Mouse (Mus musculus) layer of hippocampus, adult 2 months (tissue): ENCODE measurements around the gene Chmp4b. TPM values are rescaled to one million over a fixed set of nuclear protein-coding genes. Genes with fewer than 3 reads are reported as not detected.

Experiments
- DNase-seq, 2 experiments: peaks; one replicate each; pipeline ENCODE4 v3.0.0; 2022; ENCODE audit warnings: low spot score in 2 of 2
- H3K27ac ChIP-seq: fragments of 200-600 bp; 2 replicates; pipeline ENCODE4 v1.8.1; 2022
- H3K4me3 ChIP-seq: fragments of 200-600 bp; 2 replicates; pipeline ENCODE4 v1.8.1; 2022; ENCODE audit warnings: mild to moderate bottlenecking
- CTCF ChIP-seq: fragments of 200-600 bp; conservative IDR thresholded peaks from 2 replicates; pipeline ENCODE4 v1.8.1; 2022; ENCODE audit warnings: antibody characterized with exemption, mild to moderate bottlenecking, moderate library complexity
- total RNA-seq, 2 experiments: library from RNA; stranded (reverse); gene quantifications; 2 replicates each; pipeline ENCODE4 v1.2.3; 2021

Chmp4b gene
- total RNA-seq, 2 experiments from 2014 or later = 206 to 215 TPM

DNA sequence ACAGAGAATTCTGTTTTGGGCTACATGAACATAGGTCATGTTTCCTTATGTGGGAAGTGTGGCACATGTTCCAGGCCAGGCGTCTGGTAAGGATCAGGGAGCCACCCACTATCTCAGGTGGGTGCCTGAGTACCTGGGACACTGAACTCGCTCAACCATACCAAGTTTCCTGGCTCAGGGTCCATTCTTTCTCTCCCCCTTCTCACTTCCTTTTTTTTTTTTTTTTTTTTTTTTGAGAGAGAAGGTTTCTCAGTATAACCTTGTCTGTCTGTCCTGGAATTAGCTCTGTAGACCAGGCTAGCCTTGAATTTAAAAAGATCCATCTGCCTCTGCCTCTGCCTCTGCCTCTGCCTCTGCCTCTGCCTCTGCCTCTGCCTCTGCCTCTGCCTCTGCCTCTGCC is 68.8 kb downstream of the Chmp4b start:
- no peak overlapping the region for H3K4me3 ChIP-seq
- no peak for DNase-seq
- no peak for TF ChIP-seq CTCF
- H3K27ac ChIP-seq = no peak overlapping the region

DNA sequence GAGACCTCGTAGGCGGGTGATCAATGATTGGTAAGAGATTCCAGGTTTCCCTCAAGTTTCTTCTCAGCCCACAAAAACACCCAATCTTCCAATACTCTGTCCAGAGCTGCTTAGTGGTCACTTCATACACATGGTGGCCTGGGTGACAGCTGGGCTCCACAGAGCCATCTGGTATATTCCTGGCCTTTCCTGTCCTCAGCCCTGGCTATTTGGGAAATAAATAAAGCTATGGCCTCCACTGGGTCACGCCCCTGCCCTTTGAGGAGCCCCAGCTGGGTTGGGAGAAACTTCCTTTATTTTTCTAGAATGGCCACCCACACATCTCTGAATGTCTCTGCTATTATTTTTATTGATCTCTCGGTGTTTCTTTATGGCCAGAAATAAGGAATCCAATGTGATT is 72.0 kb downstream of the Chmp4b start:
- TF ChIP-seq CTCF = no peak
- no peak for DNase-seq
- Histone ChIP-seq H3K27ac (no peak overlapping the region), H3K4me3 (no peak overlapping the region)

DNA sequence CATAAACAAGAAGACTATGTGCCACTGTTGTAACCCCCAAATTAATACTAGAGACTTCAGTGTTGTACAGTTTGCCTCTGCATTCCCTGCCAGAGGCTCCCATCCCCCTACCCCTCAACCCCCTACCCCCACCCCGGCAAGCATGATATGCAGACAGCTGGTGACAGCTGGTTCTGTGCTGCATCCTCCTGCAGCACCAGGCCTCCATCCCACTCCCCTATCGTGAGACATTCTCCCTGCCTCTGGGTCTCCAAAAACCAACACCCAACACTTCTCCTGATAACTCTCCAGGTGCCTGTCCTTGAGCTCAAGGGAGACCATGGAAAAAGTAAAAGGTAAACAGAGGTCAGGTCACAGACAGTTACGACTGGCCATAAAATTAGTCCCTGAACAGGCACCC is 78.2 kb downstream of the Chmp4b start:
- Histone ChIP-seq H3K4me3 (no peak overlapping the region), H3K27ac (no peak overlapping the region)
- DNase-seq = no peak
- TF ChIP-seq CTCF = no peak

DNA sequence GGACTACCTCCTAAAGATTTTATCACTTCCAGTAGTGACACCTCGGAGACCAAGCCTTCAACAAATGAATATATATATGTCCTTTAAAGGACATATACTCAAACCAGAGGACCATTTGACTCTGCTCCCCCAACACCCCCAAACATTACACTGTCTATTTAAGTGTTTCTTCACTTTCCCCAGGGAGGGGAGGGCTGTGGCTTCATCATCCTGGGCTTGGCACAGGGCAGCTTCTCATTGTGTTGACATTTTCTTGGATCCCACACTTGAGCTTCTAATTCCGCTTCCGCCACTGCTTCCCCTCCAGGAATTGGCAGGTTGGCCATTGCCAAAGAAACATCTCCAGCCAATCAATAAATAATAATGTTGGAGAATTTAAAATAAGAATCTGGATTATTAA is 79.3 kb downstream of the Chmp4b start:
- TF ChIP-seq CTCF = no peak
- Histone ChIP-seq H3K4me3 (no peak overlapping the region), H3K27ac (no peak overlapping the region)
- DNase-seq = no peak

DNA sequence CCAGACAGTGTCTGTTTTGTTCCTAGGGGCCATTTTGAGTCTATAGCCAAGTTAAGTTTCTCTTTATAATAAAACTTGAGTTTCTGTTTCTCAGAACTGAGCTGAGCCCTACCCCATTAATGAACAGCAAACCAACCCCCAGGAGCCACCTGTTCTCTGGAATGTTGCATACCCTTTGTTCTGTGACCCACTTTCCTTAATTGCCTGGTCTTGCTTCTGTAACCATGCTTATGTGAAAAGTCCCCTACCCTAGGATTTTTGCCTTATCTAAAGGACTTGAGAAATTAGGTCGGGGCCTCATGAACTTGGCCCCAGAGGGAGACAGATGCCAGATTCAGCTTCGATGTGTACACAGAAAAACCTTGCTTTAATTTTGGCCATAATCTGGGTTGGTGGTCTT is 80.4 kb downstream of the Chmp4b start:
- no peak overlapping the region for H3K27ac ChIP-seq
- no peak for TF ChIP-seq CTCF
- DNase-seq = no peak
- H3K4me3 ChIP-seq = no peak overlapping the region

DNA sequence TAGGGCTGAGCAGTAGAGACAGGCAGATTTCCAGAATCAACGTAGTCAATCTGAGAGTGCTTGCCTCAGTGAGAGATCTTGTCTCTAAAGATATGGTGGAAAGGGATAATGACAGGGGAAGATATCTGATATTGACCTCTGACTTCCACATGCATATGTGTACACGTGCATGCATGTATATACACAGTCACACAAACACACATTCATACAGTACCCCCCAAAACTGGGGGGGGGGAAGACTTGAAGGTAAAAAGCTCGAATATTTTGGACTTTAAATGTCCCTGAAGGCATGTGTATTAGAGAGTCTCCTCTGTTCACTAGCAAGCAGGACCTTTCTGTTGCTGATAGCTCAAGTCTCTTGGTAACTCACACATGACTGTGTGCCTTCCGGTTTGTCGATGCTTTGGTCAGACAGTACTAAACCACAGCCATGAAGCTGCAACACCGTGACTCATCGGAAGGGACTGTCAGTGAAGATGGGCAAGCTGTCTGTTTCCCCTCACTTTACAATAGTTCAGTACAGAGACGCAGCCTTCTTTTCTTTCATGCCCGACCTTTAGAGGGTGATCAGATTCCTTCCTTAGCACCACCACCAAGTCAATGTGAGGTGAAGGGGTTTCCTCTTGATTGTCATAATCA is 81.1 kb downstream of the Chmp4b start:
- Histone ChIP-seq H3K4me3 (no peak overlapping the region), H3K27ac (no peak overlapping the region)
- DNase-seq = no peak
- no peak for TF ChIP-seq CTCF

DNA sequence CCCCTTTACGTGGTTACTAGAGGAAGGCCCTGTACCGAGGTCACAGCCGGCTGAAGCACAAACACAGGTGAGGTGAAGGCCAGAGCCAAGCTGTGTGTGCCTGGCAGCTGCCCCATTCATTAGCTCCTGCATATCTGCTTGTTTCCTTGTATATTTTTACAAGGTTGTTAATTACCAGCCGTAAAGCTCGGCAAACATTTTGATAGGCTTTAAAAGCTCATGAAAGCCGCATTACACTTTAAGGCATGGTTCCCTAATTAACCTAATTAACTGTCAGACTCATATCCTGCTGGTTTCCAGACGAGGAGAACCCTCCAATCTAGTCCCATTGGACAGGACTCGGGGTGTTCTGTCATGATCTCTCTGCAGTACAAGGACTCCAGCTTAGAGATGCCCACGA is 83.5 kb downstream of the Chmp4b start:
- no peak for TF ChIP-seq CTCF

DNA sequence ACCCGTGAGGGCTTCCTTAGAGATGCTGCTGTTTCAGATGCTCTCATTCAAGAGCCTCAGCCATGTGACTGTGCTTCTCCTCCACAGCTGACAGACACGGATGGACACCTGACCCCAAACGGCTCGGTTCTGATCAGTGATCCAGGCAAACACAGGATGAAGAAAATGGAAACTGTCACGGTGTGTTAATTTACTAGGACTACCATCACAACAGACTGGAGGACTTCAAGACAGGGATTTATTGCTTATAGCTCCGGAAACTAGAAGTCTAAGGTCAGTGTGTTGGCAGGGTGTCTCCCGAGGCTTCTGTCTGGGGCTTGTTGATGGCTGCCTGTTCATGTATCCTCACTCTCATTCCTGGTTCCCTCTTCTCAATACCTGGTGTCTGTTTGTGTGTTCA is 83.9 kb downstream of the Chmp4b start:
- Histone ChIP-seq H3K27ac (no peak overlapping the region), H3K4me3 (no peak overlapping the region)
- TF ChIP-seq CTCF = no peak
- DNase-seq = no peak

More for the DNA sequence above, 83.5 kb downstream of the Chmp4b start:
- DNase-seq = no peak
- no peak overlapping the region for H3K27ac ChIP-seq
- no peak overlapping the region for H3K4me3 ChIP-seq

DNA sequence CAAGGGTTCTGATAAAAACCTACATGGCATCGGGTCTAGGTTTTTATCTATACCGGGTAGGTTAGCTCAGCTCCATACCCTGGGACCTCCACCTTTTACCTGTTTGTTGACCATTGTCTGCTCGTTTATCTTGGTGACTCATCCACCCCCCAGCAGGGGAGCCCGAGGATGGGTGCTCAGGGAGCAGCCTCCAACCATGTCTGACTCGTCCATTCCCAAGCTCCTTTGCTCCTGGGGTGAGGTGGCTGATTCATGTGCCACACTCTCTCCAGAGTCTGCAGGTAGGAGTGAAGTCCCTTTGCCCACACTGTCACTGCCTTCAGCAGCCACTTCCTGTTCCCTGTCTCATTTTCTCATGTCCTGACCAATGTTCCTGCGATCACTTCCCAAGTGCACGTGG is 84.5 kb downstream of the Chmp4b start:
- no peak overlapping the region for H3K4me3 ChIP-seq
- H3K27ac ChIP-seq = no peak overlapping the region
- DNase-seq = no peak
- no peak for TF ChIP-seq CTCF

DNA sequence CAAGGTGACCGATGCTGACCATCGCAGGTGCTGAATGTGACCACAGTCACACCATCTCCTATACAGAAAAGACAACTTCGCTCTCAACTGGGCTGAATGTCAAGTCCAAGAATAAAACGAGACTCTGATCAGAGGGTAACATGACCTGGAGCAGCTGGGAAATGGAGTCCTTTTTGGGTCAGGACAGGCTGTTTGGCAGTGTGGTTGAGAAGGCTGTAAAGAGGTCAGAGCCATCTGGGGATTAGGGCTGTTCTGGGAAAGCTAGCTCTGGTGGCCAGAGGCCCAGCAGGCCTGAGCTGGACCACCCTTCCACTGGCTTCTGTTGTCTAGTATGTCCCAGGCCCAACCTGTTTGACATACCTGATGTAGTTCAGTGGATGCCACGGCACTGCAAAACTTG is 87.1 kb downstream of the Chmp4b start:
- H3K4me3 ChIP-seq = no peak overlapping the region
- no peak for DNase-seq
- H3K27ac ChIP-seq = no peak overlapping the region
- no peak for TF ChIP-seq CTCF

DNA sequence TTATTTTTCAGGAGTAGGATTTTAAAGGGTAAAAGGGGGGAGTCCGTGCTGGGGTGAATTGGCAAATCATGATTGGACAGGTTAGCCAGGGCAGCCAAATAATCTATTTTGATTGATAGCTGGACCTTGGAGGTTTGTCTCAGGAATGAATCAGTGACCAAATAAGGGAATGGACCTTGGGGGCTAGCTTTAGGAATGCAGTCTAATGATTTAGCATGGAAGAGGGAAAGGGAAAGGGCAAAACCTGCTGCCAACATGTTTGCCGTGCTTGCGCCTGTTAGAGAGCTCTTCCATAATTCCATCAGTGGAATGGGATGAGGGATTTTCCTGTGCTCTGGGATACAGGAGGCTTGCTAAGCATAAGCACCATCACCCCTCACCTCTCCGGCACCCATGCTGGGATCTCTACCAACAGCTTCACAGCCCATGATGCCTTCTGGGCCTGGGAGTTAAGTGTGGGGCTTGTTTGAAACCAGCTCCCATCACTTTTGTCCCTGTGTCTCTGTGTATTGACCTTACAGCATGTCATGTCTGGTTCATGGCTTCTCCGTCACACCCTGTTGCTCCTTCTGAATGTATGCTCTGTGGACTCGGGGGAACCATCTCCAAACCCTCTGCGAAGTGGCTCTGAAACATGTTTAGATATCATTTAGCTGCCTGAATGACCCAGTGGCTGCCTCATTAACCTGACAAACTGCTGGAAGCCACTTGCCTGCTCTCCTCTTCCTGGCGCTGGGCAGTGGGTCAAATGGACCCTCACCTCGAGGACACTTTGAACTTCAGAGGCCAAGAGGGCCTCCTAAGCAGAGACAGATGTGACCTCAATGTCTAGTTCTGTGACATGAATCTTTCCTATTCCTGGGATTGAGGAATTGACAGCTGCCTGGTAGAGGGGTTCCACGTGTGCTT is 91.7 kb downstream of the Chmp4b start:
- no peak overlapping the region for H3K27ac ChIP-seq
- DNase-seq = no peak
- no peak overlapping the region for H3K4me3 ChIP-seq
- TF ChIP-seq CTCF = no peak

DNA sequence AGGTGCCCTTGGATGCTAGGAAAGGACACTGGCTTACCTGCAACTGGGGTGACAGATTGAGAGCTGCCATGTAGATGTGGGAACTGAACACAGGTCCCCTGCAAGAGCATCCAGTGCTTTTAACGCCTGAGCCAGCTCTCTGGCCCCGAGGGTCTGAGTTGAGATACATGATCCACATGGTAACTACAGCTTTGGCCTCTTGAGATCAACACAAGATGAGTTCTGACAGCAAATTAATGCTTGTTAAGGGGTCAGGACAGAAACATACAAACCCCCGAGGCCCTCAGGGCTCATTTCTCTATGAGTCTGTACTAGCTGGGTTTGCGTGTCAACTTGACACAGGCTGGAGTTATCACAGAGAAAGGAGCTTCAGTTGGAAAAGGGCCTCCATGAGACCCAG is 92.4 kb downstream of the Chmp4b start:
- no peak for TF ChIP-seq CTCF
- DNase-seq = no peak
- Histone ChIP-seq H3K4me3 (no peak overlapping the region), H3K27ac (no peak overlapping the region)

Other genes starting within 250 kb of the Chmp4b start
- gene Snta1, start 243.6 kb upstream of the Chmp4b start, total RNA-seq = 10 to 100 TPM; 46.2 to 46.9 TPM
- gene Cbfa2t2, start 215.2 kb upstream of the Chmp4b start, total RNA-seq = 10 to 100 TPM; 55.1 to 55.8 TPM
- 1 to 10 TPM in 1 of 2 experiments, not detected in 1; 1.4 TPM for gene 1700003F12Rik, start 104.6 kb upstream of the Chmp4b start, total RNA-seq
- not detected for gene Actl10, start 99.9 kb upstream of the Chmp4b start, total RNA-seq
- 10 to 100 TPM; 30.0 to 34.9 TPM for gene Necab3, start 92.8 kb upstream of the Chmp4b start, total RNA-seq
- 1 to 10 TPM; 5.4 to 5.7 TPM for gene E2f1, start 81.8 kb upstream of the Chmp4b start, total RNA-seq
- 10 to 100 TPM; 10.7 to 13.7 TPM for gene Pxmp4, start 48.0 kb upstream of the Chmp4b start, total RNA-seq
- 10 to 100 TPM in 1 of 2 experiments, 1 to 10 TPM in 1; 9.1 to 10.8 TPM for gene Zfp341, start 38.4 kb upstream of the Chmp4b start, total RNA-seq
- not detected for gene 4930519P11Rik, start 38.3 kb upstream of the Chmp4b start, total RNA-seq
- not detected for gene Gm14214, start 118.3 kb downstream of the Chmp4b start, total RNA-seq
- gene Raly, start 139.4 kb downstream of the Chmp4b start, total RNA-seq = 10 to 100 TPM; 62.0 to 68.6 TPM
- gene a, start 139.7 kb downstream of the Chmp4b start, total RNA-seq = not detected
- gene Eif2s2, start 241.2 kb downstream of the Chmp4b start, total RNA-seq = 10 to 100 TPM; 50.7 to 53.2 TPM